Mouse (Mus musculus): ENCODE data around the gene Ift74.
"Not testable (repeated sequence)": the region's sequence is repeated elsewhere in the genome, so short reads cannot be mapped to it uniquely, and the experiment has no call there.

The Ift74 gene

DNA sequence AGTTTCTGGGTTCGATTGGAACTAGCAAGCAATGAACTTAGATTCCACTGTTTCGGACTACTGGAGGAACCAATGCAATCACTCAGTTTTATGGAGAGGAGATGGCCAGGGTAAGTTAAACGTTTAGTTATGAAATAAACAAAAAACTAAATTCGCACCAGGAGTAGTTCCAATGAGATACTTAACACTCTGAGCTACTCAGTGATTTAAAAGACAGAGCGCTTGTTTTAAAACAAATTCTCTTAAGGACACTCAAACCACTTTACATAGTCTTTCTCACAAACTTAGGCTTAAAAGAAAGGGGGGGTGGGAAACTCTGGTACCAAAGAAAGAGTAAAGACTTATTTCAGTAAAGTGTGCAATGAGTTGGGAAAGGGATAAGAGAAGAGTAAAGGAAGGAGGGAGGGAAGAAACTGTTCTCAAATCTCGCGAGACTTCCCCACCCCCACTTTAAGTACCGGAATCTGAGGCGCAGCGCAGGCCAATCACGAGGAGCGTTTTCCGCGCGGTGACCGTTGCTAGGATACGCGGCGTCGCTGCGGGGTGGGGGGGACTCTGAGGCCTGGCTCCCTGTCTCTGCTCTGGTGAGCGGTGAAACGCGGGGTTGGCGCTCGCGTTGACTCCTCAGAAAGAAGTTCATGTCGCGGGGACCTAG, at the start of gene Ift74:
TSS of gene Ift74 (plus strand) at position 520 of the 655 bp plus-strand sequence.
- peak; percentile 97 for DNase-seq

- DNase-seq: no peak
Observed at GRCm38 (mm10) chr4:94572677-94573076, 41.6 kb upstream of the Ift74 start.

GRCm38 (mm10) chr4:94591765-94592381, 22.4 kb upstream of the Ift74 start:
- no peak for DNase-seq

DNA sequence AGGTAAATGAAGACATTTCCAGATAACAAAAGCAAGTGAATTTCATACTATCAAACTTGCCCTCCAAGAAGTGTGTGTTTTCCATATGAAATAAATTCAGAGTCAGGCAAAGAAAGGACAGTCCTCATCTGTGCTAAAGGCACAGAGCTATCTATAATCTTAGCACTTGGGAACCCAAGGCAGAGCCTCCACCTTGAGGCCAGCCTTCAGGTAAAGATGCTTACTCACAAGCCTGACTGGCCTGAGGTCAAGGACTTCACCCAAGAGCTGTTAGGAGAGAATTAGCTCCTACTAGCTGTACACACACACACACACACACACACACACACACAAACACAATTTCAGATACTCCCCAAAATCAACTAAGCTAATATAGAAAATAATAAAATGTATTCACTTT, 21.6 kb upstream of the Ift74 start:
- no peak for DNase-seq

GRCm38 (mm10) chr4:94601395-94601794, 12.9 kb upstream of the Ift74 start:
- DNase-seq: no peak

GRCm38 (mm10) chr4:94602496-94603030, 11.7 kb upstream of the Ift74 start:
- DNase-seq: no peak

DNA sequence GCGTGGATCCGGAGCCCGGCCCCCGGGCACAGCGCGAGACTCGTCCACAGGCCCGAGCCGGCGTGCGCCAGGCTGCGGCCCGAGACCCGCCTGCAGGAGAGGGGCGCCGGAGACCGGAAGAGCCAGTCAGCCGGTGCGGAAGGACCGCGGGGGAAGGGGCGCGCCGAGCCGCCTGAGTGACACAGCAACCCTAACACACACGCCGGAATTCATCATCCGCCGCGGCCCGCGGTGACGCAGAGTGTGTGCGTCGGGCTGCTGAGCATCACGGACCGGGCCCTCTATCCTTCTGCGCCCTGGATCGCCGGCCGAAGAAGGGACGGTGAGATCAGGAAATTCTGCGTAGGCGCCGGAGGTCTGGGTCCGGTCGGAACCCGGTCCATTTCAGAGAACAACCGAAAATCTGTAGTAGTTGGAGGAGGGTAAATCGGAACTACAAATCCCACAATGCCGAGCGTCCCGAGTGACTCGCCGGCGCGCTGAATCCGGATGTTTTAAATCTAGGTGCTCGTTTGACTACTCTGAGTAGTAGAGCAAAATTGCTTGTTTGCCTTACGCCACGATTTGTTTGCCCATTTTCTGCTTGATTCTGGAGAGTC, 11.2 kb upstream of the Ift74 start, which contains the start of gene Plaa:
TSS of gene Plaa (minus strand) at position 214 of the 599 bp plus-strand sequence.
- DNase-seq: peak; percentile 92

DNA sequence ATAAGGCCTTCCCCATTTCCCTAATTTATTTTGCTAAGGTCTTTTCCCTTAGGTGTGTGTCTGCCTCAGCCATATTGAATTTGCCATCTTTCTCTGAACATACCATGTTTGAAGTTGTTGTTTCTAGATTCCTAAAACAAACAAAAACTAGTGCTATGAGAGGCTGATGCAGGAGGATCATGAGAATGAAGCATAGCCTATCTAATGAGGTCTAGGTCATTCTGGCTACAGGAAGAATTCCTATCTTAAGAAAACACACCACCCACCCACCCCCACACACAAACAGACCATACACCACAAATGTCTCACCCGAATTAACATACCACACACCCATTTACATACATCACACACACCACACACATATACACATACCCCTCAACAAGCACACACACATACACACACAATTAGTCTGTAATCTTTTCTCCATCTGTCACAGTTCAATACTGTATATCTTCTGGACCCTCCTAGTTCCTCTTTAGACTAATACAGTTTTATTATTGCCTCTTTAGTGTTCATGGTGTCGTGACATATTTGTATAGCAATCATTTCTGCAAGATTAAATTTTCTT, 9.8 kb upstream of the Ift74 start:
- no peak for DNase-seq

DNA sequence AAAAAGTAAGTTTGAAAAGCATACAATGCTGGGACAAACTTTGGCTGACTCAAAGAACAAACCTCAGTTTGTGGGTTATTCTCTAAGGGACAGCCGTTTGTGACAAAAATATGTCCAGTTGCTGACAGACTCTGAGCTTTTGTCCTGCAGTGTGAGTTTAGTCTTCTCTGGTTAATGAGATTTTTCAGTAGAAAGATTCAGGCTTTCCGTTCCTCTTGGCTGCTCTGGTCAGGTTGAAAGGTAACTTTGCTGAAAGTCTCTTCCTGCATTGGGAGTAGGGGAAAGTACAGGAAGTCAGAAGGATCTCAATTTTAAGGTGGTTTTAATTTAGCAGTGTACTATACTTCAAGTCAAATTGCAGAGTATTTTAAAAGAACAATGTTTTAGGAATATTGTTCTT, 8.7 kb upstream of the Ift74 start:
- DNase-seq: no peak

GRCm38 (mm10) chr4:94610339-94610738, 4.0 kb upstream of the Ift74 start:
- no peak for DNase-seq

DNA sequence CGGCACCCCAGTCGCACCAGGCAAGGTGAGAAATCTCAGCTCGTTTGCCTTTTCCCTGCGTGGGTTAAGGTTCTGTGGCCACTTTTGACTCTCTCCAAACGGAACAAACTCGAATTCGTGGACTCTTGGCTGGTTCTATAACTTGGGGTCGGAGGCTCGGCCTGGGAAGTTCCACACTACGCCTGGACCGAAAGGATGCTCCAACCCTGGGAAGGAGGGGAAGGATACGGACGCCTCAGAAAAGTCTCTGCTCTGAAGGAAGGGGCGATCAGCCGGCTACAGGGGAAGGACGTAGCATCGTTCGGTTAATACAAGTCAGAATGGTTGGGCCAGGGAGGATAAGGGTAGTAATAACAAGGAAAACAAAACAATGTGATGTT, 326 bp downstream of the Ift74 start:
- DNase-seq: no peak

- no peak for DNase-seq
Observed at GRCm38 (mm10) chr4:94620077-94620476, 5.8 kb downstream of the Ift74 start.

DNA sequence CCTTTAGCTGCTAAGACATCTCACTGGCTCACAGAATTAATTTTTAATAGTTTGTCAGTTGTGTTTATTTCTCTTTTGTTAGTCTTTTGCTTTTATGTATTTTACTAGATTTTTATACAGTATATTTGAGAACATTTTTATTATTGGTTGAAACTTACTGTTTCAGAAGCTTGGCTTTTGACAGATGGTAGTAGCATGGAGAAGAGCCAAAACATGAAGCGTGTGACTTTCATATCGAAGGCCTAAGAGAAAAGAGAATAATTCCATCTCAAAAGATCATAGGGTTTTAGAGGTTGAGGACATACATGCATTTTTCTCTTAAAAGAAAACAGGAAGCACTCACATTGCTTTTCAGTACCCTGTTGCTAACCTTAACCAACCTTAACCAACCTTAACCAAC, 28.9 kb downstream of the Ift74 start:
- no peak for DNase-seq

- DNase-seq: no peak
Observed at GRCm38 (mm10) chr4:94649920-94650319, 35.6 kb downstream of the Ift74 start, which contains the start of gene Lrrc19. Gene Lrrc19, minus strand, starts transcription at chr4:94650144.

DNA sequence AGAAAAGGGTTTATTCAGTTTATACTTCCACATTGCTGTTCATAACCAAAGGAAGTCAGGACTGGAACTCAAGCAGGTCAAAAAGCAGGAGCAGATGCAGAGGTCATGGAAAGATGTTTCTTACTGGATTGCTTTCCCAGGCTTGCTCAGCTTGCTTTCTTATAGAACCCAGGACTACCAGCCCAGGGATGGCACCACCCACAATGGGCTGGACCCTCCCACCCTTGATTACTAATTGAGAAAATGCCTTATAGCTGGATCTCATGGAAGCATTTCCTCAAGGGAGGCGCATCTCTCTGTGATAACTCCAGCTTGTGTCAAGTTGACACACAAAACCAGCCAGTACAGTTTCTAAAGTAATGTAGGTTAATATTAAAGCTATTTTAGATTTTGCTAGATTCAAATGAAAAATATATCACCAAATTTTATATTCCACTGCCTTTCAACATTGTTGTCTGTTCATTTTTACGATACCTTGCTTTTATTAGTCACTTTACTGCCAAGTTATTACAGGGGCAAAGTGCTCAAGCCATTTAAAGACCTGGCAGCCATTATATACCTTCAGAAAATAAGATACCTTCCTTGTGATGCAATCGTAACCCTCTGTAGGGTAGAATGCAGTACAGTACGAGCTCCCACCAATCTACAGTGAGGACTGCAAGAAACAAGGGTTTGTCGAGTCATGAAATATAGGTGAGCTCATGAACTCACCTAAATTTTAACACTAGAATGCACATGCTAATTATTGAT, 36.3 kb downstream of the Ift74 start:
- DNase-seq: not testable (repeated sequence)

- no peak for DNase-seq
Observed at GRCm38 (mm10) chr4:94669718-94670117, 55.4 kb downstream of the Ift74 start.

- DNase-seq: no peak
Observed at GRCm38 (mm10) chr4:94680662-94681061, 66.4 kb downstream of the Ift74 start.

DNA sequence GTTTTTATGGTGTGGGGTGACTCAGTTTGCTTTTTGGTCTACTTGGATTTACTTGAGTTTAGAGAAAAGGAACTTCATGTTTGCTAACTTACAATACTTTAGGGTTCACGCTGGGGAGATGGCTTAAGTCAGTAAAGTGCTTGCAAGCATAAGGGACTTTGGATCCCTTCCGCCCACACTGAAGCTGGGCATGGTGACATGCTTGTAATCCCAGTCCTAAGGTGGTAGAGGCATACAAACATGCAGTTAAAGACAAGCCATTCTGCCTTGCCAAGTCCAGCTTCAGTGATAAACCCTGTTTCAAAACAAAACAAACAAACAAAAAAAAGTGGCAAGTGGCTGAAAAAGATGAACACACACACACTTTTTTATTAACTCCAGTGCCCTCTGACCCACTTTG, 66.9 kb downstream of the Ift74 start:
- no peak for DNase-seq

GRCm38 (mm10) chr4:94682029-94682428, 67.7 kb downstream of the Ift74 start:
- DNase-seq: no peak

DNA sequence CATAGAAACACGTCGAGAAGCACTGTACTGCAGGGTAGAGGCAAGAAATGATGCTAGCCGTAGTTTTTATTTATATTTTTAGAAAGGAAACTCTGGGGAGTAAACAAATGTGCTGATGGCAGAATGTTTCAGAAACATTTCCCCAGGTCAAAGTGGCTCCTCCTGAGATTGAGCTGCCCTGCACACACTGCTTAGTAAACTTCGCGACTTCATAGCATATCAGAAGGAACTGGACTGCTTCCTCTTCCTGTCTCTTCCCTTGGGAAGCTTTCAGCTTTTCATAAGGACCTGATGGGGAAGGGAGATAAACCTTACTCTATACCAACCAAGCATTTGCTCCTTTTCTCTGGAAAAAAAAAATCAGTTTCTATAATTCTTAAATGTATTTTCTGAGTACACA, 69.0 kb downstream of the Ift74 start:
- no peak for DNase-seq

GRCm38 (mm10) chr4:94689804-94690203, 75.5 kb downstream of the Ift74 start:
- DNase-seq: not testable (repeated sequence)

- DNase-seq: no peak
Observed at GRCm38 (mm10) chr4:94691078-94691477, 76.8 kb downstream of the Ift74 start.

DNA sequence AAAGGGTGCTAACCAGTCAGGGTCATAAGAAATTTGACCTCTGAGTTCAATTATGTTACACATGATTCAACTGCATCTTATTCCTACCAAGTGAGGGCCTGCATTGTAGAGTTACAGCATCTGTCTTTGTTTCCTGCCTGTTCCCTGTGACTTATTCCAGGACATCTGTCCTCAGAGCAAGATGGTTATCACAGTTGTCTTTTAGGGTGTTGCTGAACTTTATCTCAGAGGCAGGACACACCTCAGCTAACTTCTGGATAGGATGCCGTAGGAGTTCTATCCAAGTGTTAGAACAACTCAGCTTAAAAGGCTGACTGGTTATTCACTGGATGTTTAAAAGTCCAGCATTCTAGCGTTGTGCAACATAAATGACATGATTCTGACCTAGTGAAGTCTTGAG, 77.9 kb downstream of the Ift74 start:
- DNase-seq: no peak
